Mouse (Mus musculus) stomach, embryonic 16.5 days (tissue): ENCODE measurements around the gene Dyrk1a. TPM values are rescaled to one million over a fixed set of nuclear protein-coding genes. Genes with fewer than 3 reads are reported as not detected.

Experiments
- ATAC-seq: fragments of 200-750 bp; cut with Nextera tagmentation; 2 replicates; pipeline ENCODE4 v1.8.0; 2017; ENCODE audit warnings: moderate number of reproducible peaks, moderate TSS enrichment; ENCODE audit not compliant: insufficient read depth, low FRiP score
- H3K27ac ChIP-seq: fragments of 300-500 bp; sonication (generic); 2 replicates; pipeline ENCODE4 v1.5.1; 2014; ENCODE audit warnings: low read length
- H3K27me3 ChIP-seq: fragments of 300-500 bp; sonication (generic); 2 replicates; pipeline ENCODE4 v1.6.1; 2014; ENCODE audit warnings: low read length, control low read depth, mixed read lengths; ENCODE audit not compliant: control insufficient read depth, insufficient read depth
- H3K36me3 ChIP-seq: fragments of 300-500 bp; sonication (generic); 2 replicates; pipeline ENCODE4 v1.6.1; 2014; ENCODE audit warnings: low read length; ENCODE audit not compliant: control insufficient read depth, insufficient read depth
- H3K4me1 ChIP-seq: fragments of 300-500 bp; sonication (generic); 2 replicates; pipeline ENCODE4 v1.6.1; 2014; ENCODE audit warnings: low read length, control low read depth, mixed read lengths; ENCODE audit not compliant: control insufficient read depth, insufficient read depth
- H3K4me2 ChIP-seq: fragments of 300-500 bp; sonication (generic); 2 replicates; pipeline ENCODE4 v1.6.1; 2014; ENCODE audit warnings: low read depth, low read length, mixed read lengths
- H3K4me3 ChIP-seq: fragments of 300-500 bp; sonication (generic); replicated peaks from 2 replicates; pipeline ENCODE4 v1.5.1; 2014; ENCODE audit warnings: mild to moderate bottlenecking, low read length
- H3K9ac ChIP-seq: fragments of 300-500 bp; sonication (generic); 2 replicates; pipeline ENCODE4 v1.6.1; 2014; ENCODE audit warnings: low read length
- H3K9me3 ChIP-seq: fragments of 300-500 bp; sonication (generic); replicated peaks from 2 replicates; pipeline ENCODE4 v1.6.1; 2016; ENCODE audit warnings: low read length, control low read depth; ENCODE audit not compliant: control insufficient read depth
- WGBS: fragments of 180-500 bp; shearing (Covaris S2); extraction: QIAGEN DNeasy Blood & Tissue Kit; methylation state at CpG from one replicate; pipeline ENCODE4 v1.1.7; 2014; 5-methylcytosine and 5-hydroxymethylcytosine counted together
- polyA plus RNA-seq: library from polyadenylated mRNA; unstranded; fragments of >200 nt; fragmentation: Nextera tagmentation; extraction: Ambion mirVana; gene quantifications from 2 replicates; pipeline ENCODE4 v1.2.1, GENCODE M21; 2015

Gene Dyrk1a
- polyA plus RNA-seq, 1 experiment from 2014 or later: 7.4 TPM

DNA sequence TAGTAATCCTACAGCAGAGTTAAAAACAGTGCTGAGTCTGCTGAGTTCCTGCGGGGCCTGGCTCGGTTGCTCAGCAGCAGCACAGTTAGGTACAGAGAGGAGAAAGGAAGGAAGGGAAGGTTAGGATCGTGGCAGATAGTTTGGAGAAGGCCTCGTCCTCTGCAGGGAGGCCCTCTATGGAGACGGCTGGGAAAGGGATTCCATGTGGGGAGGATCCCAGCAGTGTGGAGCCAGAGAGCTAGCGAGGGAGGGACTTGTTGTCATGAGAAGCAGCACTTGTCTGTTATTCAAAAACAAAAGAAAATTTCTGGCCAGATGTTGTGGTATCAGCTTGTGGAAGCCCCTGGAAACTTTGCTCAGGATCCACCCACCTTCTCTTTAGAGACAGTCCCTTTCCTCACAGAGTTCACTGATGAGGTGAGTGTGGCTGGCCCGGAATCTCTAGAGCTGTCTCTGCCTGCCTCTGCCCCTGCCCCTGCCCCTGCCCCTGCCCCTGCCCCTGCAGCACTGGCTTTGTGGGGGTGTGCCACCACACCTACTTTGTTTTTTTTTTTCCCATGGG, 11.1 kb downstream of the Dyrk1a start:
- no peaks in the 10 kb centered on the region for H3K36me3 ChIP-seq
- H3K4me2 ChIP-seq: no peak overlapping the region
- WGBS: 20% methylated on average over 7 of the region's 7 CpGs
- no peaks in the 10 kb centered on the region for H3K9me3 ChIP-seq
- no peaks in the 10 kb centered on the region for H3K27me3 ChIP-seq
- peak overlapping the region; percentile 25; the same call in 1 of the 2 replicates for H3K27ac ChIP-seq
- peaks cover 43% of the 10 kb centered on the region for H3K4me1 ChIP-seq
- no peak overlapping the region; the same call in 1 of the 2 replicates for H3K9ac ChIP-seq
- no peak overlapping the region for H3K4me3 ChIP-seq
- ATAC-seq: peak; percentile 60; the same call in 1 of the 2 replicates

GRCm38 (mm10) chr16:94586349-94586990, 16.7 kb downstream of the Dyrk1a start:
- no peak for ATAC-seq

GRCm38 (mm10) chr16:94587461-94587860, 17.7 kb downstream of the Dyrk1a start:
- H3K9me3 ChIP-seq: no peaks in the 10 kb centered on the region
- no peak for ATAC-seq
- no peak overlapping the region for H3K9ac ChIP-seq
- H3K4me2 ChIP-seq: no peak overlapping the region
- no peaks in the 10 kb centered on the region for H3K36me3 ChIP-seq
- WGBS: 57% methylated on average over 4 of the region's 4 CpGs
- H3K4me3 ChIP-seq: no peak overlapping the region
- peaks cover 50% of the 10 kb centered on the region for H3K4me1 ChIP-seq
- no peak overlapping the region for H3K27ac ChIP-seq
- no peaks in the 10 kb centered on the region for H3K27me3 ChIP-seq

More at GRCm38 (mm10) chr16:94586349-94586990, 16.7 kb downstream of the Dyrk1a start:
- H3K9ac ChIP-seq: no peak overlapping the region
- H3K4me3 ChIP-seq: no peak overlapping the region
- H3K27me3 ChIP-seq: no peaks in the 10 kb centered on the region
- no peak overlapping the region for H3K27ac ChIP-seq
- 56% methylated on average over 7 of the region's 7 CpGs for WGBS
- H3K4me2 ChIP-seq: no peak overlapping the region
- no peaks in the 10 kb centered on the region for H3K36me3 ChIP-seq
- no peaks in the 10 kb centered on the region for H3K9me3 ChIP-seq
- H3K4me1 ChIP-seq: peaks cover 51% of the 10 kb centered on the region

- Histone ChIP-seq H3K9ac (0 out of 2 replicates have a peak overlapping the region, but pooled peaks have one; percentile 28), H3K4me1 (peaks cover 47% of the 10 kb centered on the region), H3K4me2 (no peak overlapping the region), H3K4me3 (no peak overlapping the region), H3K27ac (peak overlapping the region; percentile 21; the same call in 1 of the 2 replicates), H3K36me3 (no peaks in the 10 kb centered on the region), H3K27me3 (no peaks in the 10 kb centered on the region), H3K9me3 (no peaks in the 10 kb centered on the region)
- 49% methylated on average over 8 of the region's 8 CpGs for WGBS
- no peak for ATAC-seq
Observed at GRCm38 (mm10) chr16:94588171-94588570, 18.4 kb downstream of the Dyrk1a start.

DNA sequence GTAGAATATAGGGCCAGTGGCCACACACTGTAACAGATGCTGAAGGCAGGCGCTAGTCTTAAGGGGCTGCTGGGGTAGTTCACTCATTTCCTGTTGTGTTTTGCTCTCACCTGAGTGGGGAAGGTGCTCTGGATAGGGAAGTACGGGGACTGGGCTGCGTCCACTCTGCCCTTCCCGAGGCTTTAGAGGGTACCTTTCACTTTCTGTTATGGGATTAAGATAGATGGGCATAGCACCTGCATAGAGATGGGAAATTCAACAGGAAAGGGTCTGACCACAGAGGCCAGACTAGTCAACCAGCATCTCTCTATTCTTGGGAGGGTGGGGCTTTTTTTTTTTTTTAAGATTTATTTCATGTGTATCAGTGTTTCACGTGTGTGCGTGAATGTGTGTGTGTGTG, 19.2 kb downstream of the Dyrk1a start:
- Histone ChIP-seq H3K36me3 (no peaks in the 10 kb centered on the region), H3K27me3 (no peaks in the 10 kb centered on the region), H3K9ac (no peak overlapping the region), H3K4me3 (no peak overlapping the region), H3K4me2 (no peak overlapping the region), H3K9me3 (no peaks in the 10 kb centered on the region), H3K4me1 (peaks cover 45% of the 10 kb centered on the region), H3K27ac (no peak overlapping the region)
- 70% methylated on average over 6 of the region's 6 CpGs for WGBS
- no peak for ATAC-seq

GRCm38 (mm10) chr16:94589648-94590047, 19.8 kb downstream of the Dyrk1a start:
- H3K4me1 ChIP-seq: peaks cover 44% of the 10 kb centered on the region
- 68% methylated on average over 1 of the region's 1 CpGs for whole genome bisulfite sequencing
- H3K9me3 ChIP-seq: no peaks in the 10 kb centered on the region
- H3K4me3 ChIP-seq: no peak overlapping the region
- H3K27me3 ChIP-seq: no peaks in the 10 kb centered on the region
- no peak for ATAC-seq
- H3K27ac ChIP-seq: no peak overlapping the region
- H3K36me3 ChIP-seq: no peaks in the 10 kb centered on the region
- H3K4me2 ChIP-seq: no peak overlapping the region
- H3K9ac ChIP-seq: no peak overlapping the region

GRCm38 (mm10) chr16:94590214-94590613, 20.4 kb downstream of the Dyrk1a start:
- H3K4me3 ChIP-seq: no peak overlapping the region
- H3K36me3 ChIP-seq: no peaks in the 10 kb centered on the region
- H3K4me1 ChIP-seq: peaks cover 39% of the 10 kb centered on the region
- no peak overlapping the region for H3K4me2 ChIP-seq
- H3K9ac ChIP-seq: no peak overlapping the region
- H3K27me3 ChIP-seq: no peaks in the 10 kb centered on the region
- 64% methylated on average over 1 of the region's 1 CpGs for WGBS
- no peak overlapping the region for H3K27ac ChIP-seq
- ATAC-seq: no peak
- H3K9me3 ChIP-seq: no peaks in the 10 kb centered on the region

DNA sequence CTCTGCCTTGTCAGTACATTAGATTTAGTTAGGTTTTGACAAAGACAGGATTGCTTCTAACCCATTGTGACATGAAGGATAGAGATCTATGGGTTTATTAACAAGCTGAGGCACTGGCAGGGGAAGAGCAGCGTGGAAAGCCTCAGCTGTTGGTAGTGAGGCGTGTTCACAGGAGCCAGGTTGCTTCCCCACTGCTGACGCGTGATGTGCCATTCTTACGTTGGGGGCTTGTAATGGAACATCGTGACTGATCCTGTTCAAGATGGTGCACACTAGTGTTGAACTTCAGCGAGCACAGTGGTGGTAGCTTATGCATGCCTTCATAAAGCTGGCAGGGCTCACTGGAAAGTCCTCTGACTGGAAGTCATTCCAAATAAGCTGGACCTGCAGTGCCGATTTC, 21.2 kb downstream of the Dyrk1a start:
- H3K9ac ChIP-seq: no peak overlapping the region
- H3K36me3 ChIP-seq: no peaks in the 10 kb centered on the region
- WGBS: 76% methylated on average over 8 of the region's 8 CpGs
- ATAC-seq: no peak
- H3K4me1 ChIP-seq: peaks cover 36% of the 10 kb centered on the region
- H3K27ac ChIP-seq: no peak overlapping the region
- no peaks in the 10 kb centered on the region for H3K9me3 ChIP-seq
- no peak overlapping the region for H3K4me2 ChIP-seq
- no peaks in the 10 kb centered on the region for H3K27me3 ChIP-seq
- H3K4me3 ChIP-seq: no peak overlapping the region

DNA sequence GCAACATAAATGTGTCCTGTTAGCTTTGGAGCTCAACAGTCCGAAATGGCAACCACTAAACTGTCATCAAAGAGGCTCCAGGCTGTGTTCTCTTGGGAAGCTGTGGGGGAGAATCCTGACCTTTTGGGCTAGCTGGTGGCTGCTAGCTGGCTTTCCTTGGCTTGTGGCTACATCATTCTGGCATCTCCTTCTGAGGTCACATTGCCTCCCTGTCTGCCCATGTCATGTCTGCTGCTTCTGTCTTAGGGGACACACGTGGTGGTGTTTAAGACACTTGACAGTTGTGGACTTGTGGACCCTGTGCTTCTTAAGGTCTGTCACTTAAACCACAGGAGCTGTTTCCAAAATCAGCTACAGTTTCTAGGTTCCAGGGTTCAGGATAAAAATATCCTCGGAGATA, 21.7 kb downstream of the Dyrk1a start:
- Histone ChIP-seq H3K27me3 (no peaks in the 10 kb centered on the region), H3K27ac (no peak overlapping the region), H3K9me3 (no peaks in the 10 kb centered on the region), H3K9ac (no peak overlapping the region), H3K4me2 (no peak overlapping the region), H3K4me3 (no peak overlapping the region), H3K4me1 (peaks cover 35% of the 10 kb centered on the region), H3K36me3 (no peaks in the 10 kb centered on the region)
- ATAC-seq: no peak
- 83% methylated on average over 3 of the region's 3 CpGs for WGBS
